ENCODE assay signal across 8 mouse cellular contexts in genomic region chr14:60251281-60252003, GRCm38 (mm10). TPM values are rescaled to one million over a fixed set of nuclear protein-coding genes. Genes with fewer than 3 reads are reported as not detected.
DNase-seq lines count a peak whose midpoint lies in the region; ATAC-seq and TF ChIP-seq lines count a peak whose summit lies in the region.

Gene Nupl1, minus strand, starts transcription at chr14:60251431.
Gene Gm49336, minus strand, starts transcription at chr14:60251507.

- no peak for TF ChIP-seq CTCF in G1E (IDR thresholded peaks at IDR 0.05; ENCODE audit: low read depth, low read length)
- TF ChIP-seq CTCF in layer of hippocampus, adult 2 months (conservative IDR thresholded peaks at IDR 0.05): no peak
- no peak; the same call in 1 of the 2 replicates for TF ChIP-seq CTCF in lung, embryonic 14.5 days (IDR thresholded peaks at IDR 0.05; ENCODE audit: low read depth)
- TF ChIP-seq CTCF in olfactory bulb, adult 2 months (IDR thresholded peaks at IDR 0.05; ENCODE audit: insufficient read depth, low read depth, low read length): no peak
- peak; percentile 54; the same call in 1 of the 2 replicates for TF ChIP-seq CTCF in thymus, adult 2 months (IDR thresholded peaks at IDR 0.05; ENCODE audit: borderline replicate concordance, control insufficient read depth, extremely low read depth, insufficient read depth, low read length, poor library complexity)

- H3K4me1 ChIP-seq in G1E (ENCODE audit: insufficient read depth, low read depth, low read length): peaks cover 21% of the 10 kb centered on the region
- peaks cover 22% of the 10 kb centered on the region for H3K4me1 ChIP-seq in forebrain, embryonic 16.5 days (replicated peaks; ENCODE audit: control insufficient read depth, insufficient read depth, low read length)
- peaks cover 2% of the 10 kb centered on the region; the same call in 1 of the 2 replicates for H3K4me1 ChIP-seq in lung, embryonic 14.5 days (ENCODE audit: insufficient read depth)
- H3K4me1 ChIP-seq in olfactory bulb, adult 2 months (ENCODE audit: control insufficient read depth, insufficient read depth, low read length): peaks cover 3% of the 10 kb centered on the region; the same call in 1 of the 2 replicates
- peaks cover 14% of the 10 kb centered on the region for H3K4me1 ChIP-seq in thymus, adult 2 months (replicated peaks; ENCODE audit: control insufficient read depth, insufficient read depth, low read length)

- TF ChIP-seq POLR2A in olfactory bulb, adult 2 months (IDR thresholded peaks at IDR 0.05; ENCODE audit: insufficient read depth, low read depth, low read length): peak; percentile 55
- TF ChIP-seq POLR2A in thymus, adult 2 months (IDR thresholded peaks at IDR 0.05; ENCODE audit: control insufficient read depth, extremely low read depth, insufficient read depth, low read length, poor library complexity): peak; percentile 89

- H3K27ac ChIP-seq in forebrain, embryonic 16.5 days (ENCODE audit: low read length): peak within 1 kb of the TSS; percentile 94
- H3K27ac ChIP-seq in layer of hippocampus, adult 2 months: peak within 1 kb of the TSS; percentile 99
- peak within 1 kb of the TSS; percentile 94 for H3K27ac ChIP-seq in lung, embryonic 14.5 days (ENCODE audit: low read depth)
- H3K27ac ChIP-seq in olfactory bulb, adult 2 months (ENCODE audit: insufficient read depth, low read depth, low read length): peak within 1 kb of the TSS; percentile 80
- peak within 1 kb of the TSS; percentile 84 for H3K27ac ChIP-seq in thymus, adult 2 months (ENCODE audit: control insufficient read depth, insufficient read depth, low read length)

- WGBS in forebrain, embryonic 16.5 days: under 1% methylated on average over 62 of the region's 62 CpGs
- under 1% methylated on average over 62 of the region's 62 CpGs for WGBS in lung, embryonic 14.5 days
- under 1% methylated on average over 62 of the region's 62 CpGs for whole genome bisulfite sequencing in olfactory bulb, adult 2 months
- WGBS in thymus, adult 2 months: under 1% methylated on average over 62 of the region's 62 CpGs

- peak; percentile 83 for DNase-seq in G1E (ENCODE audit: low spot score)
- DNase-seq in cerebellum, adult 18-20 months: peak; percentile 98 to 99
- DNase-seq in heart, postnatal 36 days: peak; percentile 96 to 97
- peak; percentile 98 for DNase-seq in layer of hippocampus, adult 2 months (ENCODE audit: low spot score in 2 of 2)
- peak; percentile 100 for DNase-seq in lung, embryonic 14.5 days
- peak; percentile 98 for DNase-seq in thymus, adult 2 months

- H3K9ac ChIP-seq in forebrain, embryonic 16.5 days (replicated peaks; ENCODE audit: low read depth, low read length): peak within 1 kb of the TSS; percentile 96
- H3K9ac ChIP-seq in lung, embryonic 14.5 days: peak within 1 kb of the TSS; percentile 95

- H3K27me3 ChIP-seq in G1E (ENCODE audit: insufficient read depth, low read length): no peaks in the 10 kb centered on the region
- H3K27me3 ChIP-seq in forebrain, embryonic 16.5 days (replicated peaks; ENCODE audit: control insufficient read depth, insufficient read depth, low read length): no peaks in the 10 kb centered on the region
- H3K27me3 ChIP-seq in lung, embryonic 14.5 days (ENCODE audit: insufficient read depth, low read length): no peaks in the 10 kb centered on the region
- no peaks in the 10 kb centered on the region for H3K27me3 ChIP-seq in thymus, adult 2 months (ENCODE audit: control insufficient read depth, insufficient read depth, low read length)

- peak; percentile 93 for ATAC-seq in G1E (ENCODE audit: extremely low read depth, insufficient number of reproducible peaks, low FRiP score, poor library complexity, severe bottlenecking)
- peak; percentile 100 for ATAC-seq in forebrain, embryonic 16.5 days
- peak; percentile 100 for ATAC-seq in lung, embryonic 14.5 days (ENCODE audit: insufficient read depth)

- H3K9me3 ChIP-seq in G1E (replicated peaks): no peaks in the 10 kb centered on the region
- H3K9me3 ChIP-seq in forebrain, embryonic 16.5 days (ENCODE audit: control insufficient read depth, low read length): no peaks in the 10 kb centered on the region
- H3K9me3 ChIP-seq in lung, embryonic 14.5 days (ENCODE audit: low read depth, low read length): no peaks in the 10 kb centered on the region

- intact Hi-C loops in heart, postnatal 36 days (cut with DNase I): loop anchor here (1.0 to 10.0 kb wide), 2 partner anchors 10 to 443 kb away; no protein-coding TSS in a partner anchor

- H3K4me2 ChIP-seq in forebrain, embryonic 16.5 days (ENCODE audit: low read length): peak within 1 kb of the TSS; percentile 84
- H3K4me2 ChIP-seq in lung, embryonic 14.5 days: peak within 1 kb of the TSS; percentile 86

- peaks cover 20% of the 10 kb centered on the region for H3K36me3 ChIP-seq in G1E (replicated peaks)
- no peaks in the 10 kb centered on the region for H3K36me3 ChIP-seq in forebrain, embryonic 16.5 days (ENCODE audit: control insufficient read depth, insufficient read depth)
- no peaks in the 10 kb centered on the region for H3K36me3 ChIP-seq in lung, embryonic 14.5 days (ENCODE audit: insufficient read depth)
- no peaks in the 10 kb centered on the region for H3K36me3 ChIP-seq in thymus, adult 2 months (ENCODE audit: control insufficient read depth, insufficient read depth, low read length)

- peak within 1 kb of the TSS; percentile 97 for H3K4me3 ChIP-seq in G1E (ENCODE audit: low read depth, low read length)
- peak within 1 kb of the TSS; percentile 97 for H3K4me3 ChIP-seq in forebrain, embryonic 16.5 days (replicated peaks; ENCODE audit: low read length)
- peak within 1 kb of the TSS; percentile 100 for H3K4me3 ChIP-seq in layer of hippocampus, adult 2 months
- peak within 1 kb of the TSS; percentile 95 for H3K4me3 ChIP-seq in lung, embryonic 14.5 days (ENCODE audit: low read depth, low read length)
- peak within 1 kb of the TSS; percentile 65 for H3K4me3 ChIP-seq in olfactory bulb, adult 2 months (ENCODE audit: insufficient read depth, low read depth, low read length)
- peak within 1 kb of the TSS; percentile 88 for H3K4me3 ChIP-seq in thymus, adult 2 months (ENCODE audit: control insufficient read depth, insufficient read depth, low read length)

RNA-seq across cellular contexts. Expression of gene Nupl1, which starts in this region (rescaled TPM):
- total RNA-seq in G1E (2014; fragmentation: Nextera tagmentation) (not detected in 2 replicates), G1E (2017) (0.06 and 0.11 TPM in 2 replicates)
- polyA plus RNA-seq in G1E (2012): not detected in 2 replicates
- 0.09 and 0.11 TPM in 2 replicates for polyA plus RNA-seq in forebrain, embryonic 16.5 days (2015; fragmentation: Nextera tagmentation; extraction: Ambion mirVana)
- not detected for total RNA-seq in heart, postnatal 36 days (2021)
- under 1 TPM in 1 of 2 experiments, not detected in 1; 0.23 TPM for total RNA-seq in layer of hippocampus, adult 2 months (2021)
- polyA plus RNA-seq in lung, embryonic 14.5 days (2014; fragmentation: Nextera tagmentation; extraction: Ambion mirVana): not detected in 2 replicates
- polyA plus RNA-seq in olfactory bulb, adult 2 months (2012; ENCODE audit: insufficient read depth, insufficient read length, low replicate concordance, missing spikeins): not detected in 2 replicates
- 0.04 TPM in 1 of 2 replicates, not detected in the other for polyA plus RNA-seq in thymus, adult 2 months (2012; rRNA removed)

RNA-seq across cellular contexts. Expression of gene Gm49336, which starts in this region (rescaled TPM):
- total RNA-seq in G1E (2014; fragmentation: Nextera tagmentation): 88.9 and 91.1 TPM in 2 replicates
- 127 and 129 TPM in 2 replicates for total RNA-seq in G1E (2017)
- polyA plus RNA-seq in G1E (2012): 7.9 and 9.7 TPM in 2 replicates
- 62.9 and 67.1 TPM in 2 replicates for polyA plus RNA-seq in forebrain, embryonic 16.5 days (2015; fragmentation: Nextera tagmentation; extraction: Ambion mirVana)
- total RNA-seq in heart, postnatal 36 days (2021): 10 to 100 TPM; 28.4 to 30.9 TPM
- total RNA-seq in layer of hippocampus, adult 2 months (2021): 10 to 100 TPM; 70.8 to 73.8 TPM
- 62.2 and 65.8 TPM in 2 replicates for polyA plus RNA-seq in lung, embryonic 14.5 days (2014; fragmentation: Nextera tagmentation; extraction: Ambion mirVana)
- polyA plus RNA-seq in olfactory bulb, adult 2 months (2012; ENCODE audit: insufficient read depth, insufficient read length, low replicate concordance, missing spikeins): 109 TPM in 1 of 2 replicates, not detected in the other
- 29.8 and 35.1 TPM in 2 replicates for polyA plus RNA-seq in thymus, adult 2 months (2012; rRNA removed)

Comparison
In these comparisons a context has a peak if more than half of its experiments do, and no peak if none do; other contexts are left out.
1. Peak in every context shown above with its lines: DNase-seq, ATAC-seq, H3K4me3 ChIP-seq and H3K27ac ChIP-seq.